Mouse (Mus musculus) ES-CJ7 (cell line): ENCODE measurements around the gene Efhd2.

Experiments used
- DNase-seq: peaks from one replicate; pipeline ENCODE4 v3.0.0; 2011; ENCODE audit warnings: low read depth, low spot score

Gene Efhd2

DNA sequence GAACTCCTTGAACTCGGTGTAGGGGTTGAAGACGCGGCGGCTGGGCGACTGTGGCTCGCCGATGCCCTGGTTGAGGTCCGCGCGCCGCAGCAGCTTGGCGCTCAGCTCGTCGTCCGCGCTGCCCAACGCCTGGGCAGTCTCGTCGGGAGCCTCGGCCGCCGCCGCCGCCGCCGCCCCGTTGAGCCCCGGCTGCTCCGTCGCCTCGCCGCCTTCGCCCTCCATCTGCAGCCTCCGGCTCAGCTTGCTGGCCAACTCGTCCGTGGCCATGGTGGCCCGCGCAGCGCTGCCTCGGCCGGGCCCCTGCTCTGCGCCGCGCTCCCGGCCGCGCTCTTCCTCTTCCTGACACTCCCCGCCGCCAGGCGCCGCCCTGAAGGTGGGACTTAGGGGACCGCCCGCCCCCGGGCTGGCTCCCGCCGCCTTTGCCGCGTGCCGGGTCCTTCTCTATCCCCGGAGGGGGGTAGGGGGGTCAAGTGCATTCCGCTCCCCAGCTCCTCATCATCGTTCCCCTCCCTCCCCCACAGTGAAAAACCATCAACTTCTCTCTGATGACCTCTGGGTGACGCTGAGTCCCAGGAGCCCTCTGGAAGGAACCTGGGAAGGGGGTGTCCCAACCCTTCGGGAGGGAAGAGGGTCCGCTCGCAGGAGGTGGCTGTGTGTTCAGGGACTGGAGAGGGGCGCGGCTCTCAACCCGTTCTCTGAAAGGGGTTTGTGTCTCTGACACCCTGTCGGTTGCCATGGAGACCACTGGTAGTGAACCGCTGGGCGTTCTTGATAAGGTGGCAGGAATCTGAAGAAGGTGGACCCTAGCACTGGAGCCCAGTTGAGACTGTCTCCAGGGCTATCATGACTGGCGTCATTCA, at the start of gene Efhd2:
TSS of gene Efhd2 (minus strand) at position 320 of the 860 bp plus-strand sequence.
- peak; percentile 89 for DNase-seq

- DNase-seq, result no peak
Observed at GRCm38 (mm10) chr4:141923961-141924360, 49.2 kb upstream of the Efhd2 start.

GRCm38 (mm10) chr4:141920391-141920790, 45.7 kb upstream of the Efhd2 start:
- DNase-seq, result no peak

DNA sequence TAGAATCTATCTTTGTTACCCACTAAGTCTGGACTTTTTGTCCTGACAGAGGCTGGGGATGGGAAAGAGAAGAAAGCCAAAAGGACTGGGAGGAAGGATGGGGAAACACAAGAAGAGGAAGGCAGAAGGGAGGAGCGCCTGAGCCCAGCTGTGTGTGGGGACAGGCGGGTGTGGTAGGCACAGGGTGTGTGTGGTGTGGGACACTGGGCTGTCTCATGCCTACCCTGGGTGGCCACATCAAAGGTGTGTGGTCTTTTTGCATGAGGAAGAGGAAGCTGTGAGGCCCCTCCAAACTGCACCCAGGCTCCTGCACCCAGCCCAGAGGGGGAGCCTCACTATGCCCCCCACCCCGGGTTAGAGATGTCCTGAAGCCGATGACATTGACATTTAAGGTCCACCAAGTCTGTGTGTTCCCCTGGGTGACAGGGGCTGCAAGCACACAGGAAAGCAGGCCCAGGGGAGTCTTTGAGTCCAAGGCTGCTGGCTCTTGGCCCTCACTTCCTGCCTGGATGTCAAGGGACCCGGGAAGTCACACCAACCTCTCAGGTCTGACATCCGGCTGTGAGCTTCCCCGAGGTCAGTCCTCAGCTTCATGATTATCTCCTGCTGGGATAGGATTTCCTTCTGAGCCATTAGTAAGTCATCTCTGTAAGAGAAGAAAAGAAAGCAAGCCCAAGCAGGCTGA, 43.2 kb upstream of the Efhd2 start:
- DNase-seq, result no peak

DNA sequence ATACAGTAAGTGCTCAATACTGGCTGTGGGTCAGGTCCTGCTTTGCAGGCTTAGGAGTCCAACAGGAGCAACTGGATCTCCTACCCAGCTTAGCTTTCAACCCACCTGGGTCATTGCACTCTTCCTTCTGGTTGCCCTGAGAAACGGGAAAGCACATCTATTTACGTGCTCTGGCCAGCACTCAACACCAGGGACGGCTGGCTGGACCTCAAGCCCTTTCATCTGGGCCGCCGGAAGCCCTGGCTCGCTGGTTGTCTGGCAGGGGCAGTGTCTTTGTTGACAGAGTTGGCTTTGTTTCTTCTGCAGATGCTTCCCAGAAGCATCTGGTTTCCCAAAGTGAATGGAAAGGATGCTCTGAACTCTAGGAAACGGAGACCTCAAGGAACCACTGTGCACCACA, 39.3 kb upstream of the Efhd2 start:
- no peak for DNase-seq

- no peak for DNase-seq
Observed at GRCm38 (mm10) chr4:141913201-141913993, 38.7 kb upstream of the Efhd2 start.

GRCm38 (mm10) chr4:141904710-141905109, 30.0 kb upstream of the Efhd2 start:
- DNase-seq, result no peak

DNA sequence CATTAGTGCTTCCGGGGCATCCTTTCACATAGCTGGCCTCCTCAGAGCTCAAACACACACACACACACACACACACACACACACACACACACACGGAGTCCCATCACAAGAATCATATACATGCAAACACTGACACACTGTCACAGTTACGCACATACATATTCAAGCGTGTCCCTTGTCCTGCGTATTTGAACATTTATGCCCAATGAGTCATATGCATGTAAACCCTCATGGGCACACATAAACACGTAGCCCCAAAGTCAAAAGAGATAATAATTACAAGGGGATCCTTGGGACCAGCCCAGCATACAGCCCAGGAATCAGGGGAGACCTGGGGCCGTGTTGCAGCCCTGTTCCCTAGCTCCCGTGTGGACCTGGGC, 27.7 kb upstream of the Efhd2 start:
- DNase-seq, result no peak

DNA sequence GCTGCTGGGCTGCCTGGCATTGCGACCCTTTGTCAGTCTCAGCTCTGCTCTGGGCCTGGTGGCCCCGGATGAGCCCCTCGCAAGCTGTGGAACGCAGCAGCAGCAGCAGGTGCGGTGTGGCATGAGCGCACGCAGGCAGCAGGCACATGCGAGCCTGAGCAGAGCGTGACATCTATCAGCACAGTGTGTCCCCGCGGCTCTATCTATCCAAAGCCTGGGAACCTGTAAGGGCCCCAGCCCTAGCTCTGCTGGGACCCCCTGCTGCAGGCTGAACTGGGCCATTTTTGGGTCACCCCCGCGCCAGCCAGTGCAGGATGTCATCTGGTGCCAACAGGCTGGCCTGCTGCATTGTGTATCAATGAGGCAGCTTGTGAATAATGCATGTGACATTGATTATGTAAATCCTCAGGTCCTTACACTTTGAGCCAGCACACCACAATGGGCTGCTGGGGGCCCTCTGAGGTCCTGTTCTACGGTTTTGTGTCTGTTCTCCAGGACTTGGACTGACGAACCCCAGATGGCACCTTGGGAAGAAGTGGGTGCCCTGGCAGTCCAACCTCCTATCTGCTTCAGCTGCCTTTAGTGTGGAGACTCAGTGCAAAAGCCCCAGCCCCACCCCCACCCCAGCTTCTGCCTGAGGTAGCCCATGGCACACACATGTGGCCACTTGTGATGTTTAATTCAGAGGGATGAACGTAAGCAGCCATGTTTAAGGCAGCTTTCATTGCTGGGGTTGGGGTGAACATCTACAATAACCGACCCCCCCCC, 27.2 kb upstream of the Efhd2 start:
- no peak for DNase-seq

- no peak for DNase-seq
Observed at GRCm38 (mm10) chr4:141900421-141900820, 25.7 kb upstream of the Efhd2 start.

GRCm38 (mm10) chr4:141899936-141900335, 25.2 kb upstream of the Efhd2 start:
- no peak for DNase-seq

GRCm38 (mm10) chr4:141898905-141899304, 24.2 kb upstream of the Efhd2 start:
- no peak for DNase-seq

GRCm38 (mm10) chr4:141897838-141898237, 23.1 kb upstream of the Efhd2 start:
- no peak for DNase-seq

- no peak for DNase-seq
Observed at GRCm38 (mm10) chr4:141897225-141897624, 22.5 kb upstream of the Efhd2 start.

- no peak for DNase-seq
Observed at GRCm38 (mm10) chr4:141895772-141896171, 21.1 kb upstream of the Efhd2 start.

DNA sequence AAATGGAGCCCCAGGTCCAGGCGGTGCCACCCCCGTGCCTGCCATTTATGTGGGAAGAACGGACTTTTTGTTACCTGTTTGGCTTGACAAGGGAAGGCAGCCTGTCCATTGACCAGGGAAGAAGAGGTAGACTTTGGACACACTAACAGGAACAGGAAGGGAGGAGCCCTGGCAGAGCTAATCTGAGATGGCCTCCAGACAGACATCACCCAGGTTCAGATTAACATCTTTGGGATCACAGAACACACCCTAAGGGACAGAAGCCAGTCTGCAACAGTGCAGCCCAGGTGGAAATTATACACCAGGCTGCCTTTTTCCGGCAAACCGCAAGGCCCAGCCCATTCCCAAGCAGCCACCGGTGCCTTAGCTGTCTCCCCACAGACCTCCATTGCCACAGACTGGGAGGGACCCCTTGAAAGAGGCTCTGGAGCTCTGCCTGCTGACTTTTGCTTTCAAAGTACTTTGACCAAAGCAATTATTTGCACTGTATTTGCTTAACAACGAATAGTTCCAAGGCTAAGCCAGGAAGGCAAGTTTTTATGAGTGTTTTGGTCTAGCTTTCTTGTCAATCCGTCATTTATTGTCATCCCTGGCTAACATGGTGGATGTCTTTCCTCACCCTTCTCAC, 18.6 kb upstream of the Efhd2 start:
- DNase-seq, result no peak

DNA sequence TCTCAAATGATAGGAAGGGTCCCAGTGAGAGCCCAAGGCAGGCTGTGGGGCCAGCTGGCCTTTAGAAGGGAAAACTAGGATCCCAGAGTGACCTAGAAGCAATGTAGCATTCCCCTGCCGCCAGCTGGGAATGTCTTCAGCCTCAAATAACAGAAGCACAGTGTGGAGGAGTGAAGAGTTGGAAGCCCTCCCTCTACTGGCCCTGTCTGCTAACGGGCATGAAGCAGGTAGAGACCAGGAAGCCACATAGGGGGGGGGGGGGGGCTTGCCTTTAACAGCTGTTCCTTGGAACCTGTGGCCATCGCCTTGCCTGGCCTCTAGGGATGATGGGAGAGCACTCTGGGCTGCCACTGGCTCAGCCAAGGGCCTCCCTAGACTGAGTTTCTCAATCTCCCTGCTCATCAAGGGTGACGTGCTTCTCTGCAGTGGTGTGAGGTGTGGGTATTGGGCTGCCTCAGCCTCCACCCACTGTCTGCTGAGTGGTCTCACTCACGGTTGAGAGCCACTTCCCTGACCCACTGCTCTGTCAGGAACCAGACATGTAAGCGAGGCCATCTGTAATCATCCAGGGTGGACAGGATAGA, 11.8 kb upstream of the Efhd2 start:
- DNase-seq, result no peak

DNA sequence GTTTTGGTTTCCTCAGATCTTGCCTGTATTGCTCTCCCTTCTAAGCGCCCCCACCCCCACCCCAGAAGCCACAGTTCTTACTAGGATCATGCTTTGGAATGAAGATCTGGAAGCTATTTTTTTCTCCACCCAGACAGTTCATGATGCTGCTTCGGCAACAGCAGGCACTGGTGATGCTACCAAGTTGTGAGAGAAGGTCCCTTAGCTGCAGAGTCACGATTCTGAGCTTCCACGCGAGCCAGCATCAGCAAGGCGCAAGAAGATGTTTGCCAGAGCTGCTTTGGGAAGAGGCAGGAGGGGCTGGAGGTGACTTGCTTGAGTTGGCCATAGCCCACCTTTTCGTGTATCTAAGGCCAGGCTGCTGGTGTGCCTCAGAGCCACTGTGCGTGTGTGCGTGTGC, 10.7 kb upstream of the Efhd2 start:
- no peak for DNase-seq

GRCm38 (mm10) chr4:141882858-141883257, 8.1 kb upstream of the Efhd2 start:
- DNase-seq, result no peak

DNA sequence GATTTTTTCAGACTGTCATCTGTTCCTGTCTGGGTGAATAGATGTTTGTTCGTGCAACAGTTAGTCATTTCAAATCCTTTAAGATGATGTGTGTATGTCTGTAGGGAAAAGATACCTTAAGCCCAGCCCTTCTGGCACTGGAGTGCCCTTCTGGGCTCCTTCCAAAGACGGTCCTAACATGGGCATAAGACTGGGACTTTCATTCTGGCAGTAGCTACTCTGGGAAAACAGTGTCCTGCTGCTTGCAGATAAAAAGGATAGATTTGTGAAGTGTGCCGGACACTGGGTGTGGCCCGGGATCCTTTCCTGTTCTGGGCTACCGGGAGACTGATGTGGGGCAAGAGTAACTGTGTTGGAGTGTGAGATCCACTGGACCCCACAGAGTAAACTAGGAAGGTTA, 7.2 kb upstream of the Efhd2 start:
- no peak for DNase-seq
